Mouse (Mus musculus): ENCODE data around the gene Pygl.
"Not testable (repeated sequence)": the region's sequence is repeated elsewhere in the genome, so short reads cannot be mapped to it uniquely, and the experiment has no call there.

Gene Pygl

GRCm38 (mm10) chr12:70226655-70227054, 4.6 kb downstream of the Pygl start:
- peak; percentile 26 for DNase-seq

GRCm38 (mm10) chr12:70223331-70223730, 8.0 kb downstream of the Pygl start:
- DNase-seq: no peak

- no peak for DNase-seq
Observed at GRCm38 (mm10) chr12:70221425-70221824, 9.9 kb downstream of the Pygl start.

- DNase-seq: no peak
Observed at GRCm38 (mm10) chr12:70218795-70219540, 12.3 kb downstream of the Pygl start.

GRCm38 (mm10) chr12:70216229-70216800, 15.0 kb downstream of the Pygl start:
- peak; percentile 35 for DNase-seq

- no peak for DNase-seq
Observed at GRCm38 (mm10) chr12:70214281-70214680, 17.0 kb downstream of the Pygl start.

GRCm38 (mm10) chr12:70213601-70214000, 17.7 kb downstream of the Pygl start:
- no peak for DNase-seq

- no peak for DNase-seq
Observed at GRCm38 (mm10) chr12:70212501-70212900, 18.8 kb downstream of the Pygl start.

- no peak for DNase-seq
Observed at GRCm38 (mm10) chr12:70208214-70208613, 23.1 kb downstream of the Pygl start.

GRCm38 (mm10) chr12:70204433-70204832, 26.9 kb downstream of the Pygl start:
- DNase-seq: no peak

GRCm38 (mm10) chr12:70201926-70202529, 29.3 kb downstream of the Pygl start:
- DNase-seq: no peak

- DNase-seq: no peak
Observed at GRCm38 (mm10) chr12:70196341-70196740, 34.9 kb downstream of the Pygl start.

- no peak for DNase-seq
Observed at GRCm38 (mm10) chr12:70195426-70195825, 35.9 kb downstream of the Pygl start.

GRCm38 (mm10) chr12:70192267-70192727, 39.0 kb downstream of the Pygl start:
- no peak for DNase-seq

- DNase-seq: no peak
Observed at GRCm38 (mm10) chr12:70184173-70184783, 47.0 kb downstream of the Pygl start.

- not testable (repeated sequence) for DNase-seq
Observed at GRCm38 (mm10) chr12:70183507-70183906, 47.8 kb downstream of the Pygl start.

GRCm38 (mm10) chr12:70169969-70170368, 61.3 kb downstream of the Pygl start:
- DNase-seq: no peak

- DNase-seq: no peak
Observed at GRCm38 (mm10) chr12:70167950-70168349, 63.3 kb downstream of the Pygl start.

- DNase-seq: no peak
Observed at GRCm38 (mm10) chr12:70164741-70165140, 66.5 kb downstream of the Pygl start.

- DNase-seq: no peak
Observed at GRCm38 (mm10) chr12:70161057-70161456, 70.2 kb downstream of the Pygl start.

- no peak for DNase-seq
Observed at GRCm38 (mm10) chr12:70157292-70158066, 73.8 kb downstream of the Pygl start.

- no peak for DNase-seq
Observed at GRCm38 (mm10) chr12:70156222-70156621, 75.1 kb downstream of the Pygl start.

GRCm38 (mm10) chr12:70153842-70154241, 77.4 kb downstream of the Pygl start, which contains the start of gene Abhd12b:
Gene Abhd12b (plus strand): TSS chr12:70154142.
- no peak for DNase-seq
